Mouse (Mus musculus) skeletal muscle tissue, adult 2 months (tissue): ENCODE measurements around the gene Tmem132d.

Experiments
- DNase-seq: peaks from one replicate; pipeline ENCODE4 v3.0.0-alpha.2; 2012; ENCODE audit warnings: low read depth, low spot score

The Tmem132d gene

DNA sequence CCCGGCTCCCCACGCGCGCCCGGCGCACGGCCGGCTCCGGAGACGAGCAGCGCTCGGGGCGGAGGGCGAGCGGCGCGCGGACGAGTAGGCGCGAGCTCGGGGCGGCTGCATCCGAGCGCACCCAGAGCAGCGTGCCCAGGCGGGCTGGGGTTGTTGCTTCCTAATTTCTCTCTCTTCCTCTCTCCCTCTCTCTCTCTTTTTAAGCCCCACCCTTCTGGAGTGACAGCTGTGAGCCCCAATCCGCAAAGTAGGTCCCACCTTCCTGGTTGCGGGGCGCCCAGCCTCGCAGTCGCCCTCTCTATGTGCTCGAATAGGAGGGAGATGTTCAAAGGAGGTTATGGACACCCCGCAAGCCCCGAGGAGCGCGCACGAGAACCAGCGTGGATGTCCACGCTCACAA lies at the start of gene Tmem132d:
Gene Tmem132d, minus strand, starts transcription at position 162 of the 400 bp plus-strand sequence.
- DNase-seq, result no peak

DNA sequence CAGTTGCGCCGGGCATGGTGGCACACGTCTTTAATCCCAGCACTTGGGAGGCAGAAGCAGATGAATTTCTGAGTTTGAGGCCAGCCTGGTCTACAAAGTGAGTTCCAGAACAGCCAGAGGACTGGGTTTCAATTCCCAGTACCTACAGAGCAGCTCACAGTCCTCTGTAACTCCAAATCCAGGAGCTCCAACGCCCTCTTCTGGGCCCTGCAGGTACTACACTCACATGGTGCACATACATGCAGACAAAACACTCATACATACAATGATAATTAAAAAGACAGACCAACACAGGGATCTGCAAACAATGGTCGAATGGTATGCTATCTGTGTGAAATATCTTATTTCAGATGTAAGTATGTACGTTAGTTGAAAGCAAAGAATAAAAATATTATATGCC lies 47.9 kb upstream of the Tmem132d start:
- no peak for DNase-seq

DNA sequence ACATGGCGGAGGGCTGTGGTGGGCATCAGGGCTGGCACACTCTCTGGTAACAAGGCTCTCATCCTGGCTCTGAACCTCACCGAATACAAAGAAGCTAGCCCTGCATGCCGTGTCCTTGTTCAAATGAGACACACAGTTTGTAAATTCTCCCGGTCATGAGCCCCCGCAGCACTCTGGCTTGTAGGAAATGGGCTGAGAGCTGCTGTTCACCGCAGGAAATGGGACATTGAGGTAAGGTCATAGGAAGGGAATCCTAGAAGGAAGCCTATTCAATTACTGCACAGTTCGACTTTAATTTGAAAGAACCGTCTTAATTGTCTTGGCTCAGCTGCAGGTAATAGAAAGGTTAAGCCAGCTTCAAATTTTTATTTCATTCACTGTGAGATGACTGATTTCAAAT lies 42.5 kb upstream of the Tmem132d start:
- no peak for DNase-seq

DNA sequence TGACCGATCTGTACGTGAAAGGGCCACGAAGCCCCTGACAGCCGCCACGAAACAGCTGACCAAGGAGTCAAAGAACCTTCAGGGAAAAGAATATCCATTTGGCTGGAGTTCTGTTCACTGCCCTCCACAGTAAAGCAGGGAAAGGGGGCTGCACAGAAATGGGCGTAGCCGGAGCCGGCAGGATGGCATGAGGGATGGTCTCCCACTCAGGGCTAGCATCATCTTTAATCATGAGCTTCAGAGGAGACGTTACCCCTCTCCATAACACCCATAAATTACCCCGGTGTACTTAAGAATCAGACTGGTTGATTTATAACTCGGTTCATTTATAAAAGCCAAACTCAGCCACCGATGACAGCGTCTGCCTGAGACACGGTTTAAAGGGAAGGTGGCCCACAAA lies 36.9 kb upstream of the Tmem132d start:
- no peak for DNase-seq

DNA sequence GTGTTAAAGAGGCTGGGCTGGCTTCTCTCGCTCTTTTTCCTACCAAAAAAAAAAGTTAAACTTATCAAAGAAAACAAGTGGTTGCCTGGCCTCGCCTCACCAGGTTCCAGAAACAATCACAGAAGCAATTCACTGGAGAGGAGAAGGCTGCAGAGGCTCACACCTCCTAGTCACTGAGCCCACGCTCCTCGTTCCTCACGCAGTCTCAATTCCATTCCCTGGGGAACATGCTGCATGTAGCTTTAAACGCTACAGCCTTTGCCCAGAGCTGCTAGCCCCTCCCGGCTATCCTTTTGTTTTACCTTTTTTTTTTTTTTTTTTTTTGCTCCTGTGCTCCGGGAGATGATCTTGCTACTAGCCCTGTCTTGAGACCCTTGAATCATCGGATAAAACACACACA lies 31.6 kb upstream of the Tmem132d start:
- no peak for DNase-seq

DNA sequence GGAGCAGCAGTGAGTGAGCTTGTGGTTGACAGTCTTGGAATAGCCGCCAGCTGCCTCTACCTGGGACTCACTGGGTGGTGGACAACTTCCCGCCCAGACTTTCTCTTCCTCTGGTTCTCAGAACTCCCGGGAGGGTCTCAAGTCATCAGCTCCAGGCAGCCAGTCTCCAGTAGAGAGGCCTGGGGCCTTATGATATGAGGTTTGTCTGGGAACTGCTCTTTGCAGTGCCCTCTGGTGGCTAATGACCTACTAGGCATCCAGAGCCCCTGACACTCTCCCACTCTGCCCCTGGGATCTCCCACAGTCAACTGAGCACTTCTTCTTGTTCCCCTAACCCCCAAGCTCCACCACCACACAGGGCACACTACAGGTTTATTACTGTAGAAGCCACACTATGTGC lies 27.7 kb upstream of the Tmem132d start:
- no peak for DNase-seq

DNA sequence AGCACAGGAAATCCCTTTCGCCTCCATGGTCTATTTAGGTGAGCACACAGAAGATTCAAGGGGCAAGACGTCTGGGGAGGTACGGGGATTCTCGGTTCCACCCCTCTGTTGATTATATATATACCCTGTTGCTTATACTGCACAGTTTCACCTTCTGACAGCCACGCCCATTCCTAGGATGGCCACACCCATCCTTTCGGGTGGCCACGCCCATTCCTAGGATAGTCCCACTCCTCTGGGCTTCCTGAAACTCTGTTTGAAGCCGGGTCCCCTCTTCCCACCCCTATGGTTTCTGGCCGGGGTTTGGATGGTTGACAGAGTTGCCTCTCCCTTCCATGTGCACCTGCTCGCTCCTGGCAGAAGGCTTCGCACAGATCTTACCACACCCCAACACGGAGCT lies 22.9 kb upstream of the Tmem132d start:
- DNase-seq, result no peak

DNA sequence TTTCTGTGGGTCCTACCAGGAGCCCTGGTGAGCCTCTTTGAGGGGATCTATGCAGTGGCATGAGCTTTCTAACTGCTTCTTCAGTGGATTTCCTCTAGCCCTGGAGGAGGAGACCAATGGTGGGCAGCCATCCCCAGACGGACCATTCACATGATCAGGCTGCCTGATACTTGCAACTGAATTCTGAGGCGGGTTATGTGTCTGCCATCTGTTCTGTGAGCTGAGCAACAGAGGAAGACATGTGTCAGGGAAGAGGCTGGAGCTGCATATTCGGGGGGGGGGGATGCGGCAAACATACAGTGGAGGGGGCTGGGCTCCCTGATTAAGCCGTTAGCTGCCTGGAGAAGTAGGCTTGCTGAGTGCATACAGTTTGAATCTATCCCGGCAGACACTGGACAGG lies 19.3 kb upstream of the Tmem132d start:
- no peak for DNase-seq

DNA sequence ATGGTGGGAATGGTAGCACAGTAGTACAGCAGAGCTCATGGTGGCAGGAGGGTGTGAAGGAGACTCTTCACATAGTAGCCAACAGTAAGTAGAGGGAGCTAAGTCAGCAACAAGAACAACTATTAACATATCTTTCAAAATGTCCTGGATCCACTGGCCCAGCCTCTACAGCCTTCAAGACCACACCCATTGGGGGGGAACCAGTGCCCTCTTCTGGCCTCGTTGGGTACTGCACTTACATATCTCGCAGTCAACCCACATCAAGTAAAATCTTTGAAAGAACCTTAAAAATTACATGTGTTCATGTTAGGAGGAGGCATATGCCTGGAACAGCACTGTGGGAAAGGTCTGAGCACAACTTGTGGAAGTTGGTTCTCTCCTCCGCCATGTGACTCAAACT lies 17.9 kb upstream of the Tmem132d start:
- no peak for DNase-seq

DNA sequence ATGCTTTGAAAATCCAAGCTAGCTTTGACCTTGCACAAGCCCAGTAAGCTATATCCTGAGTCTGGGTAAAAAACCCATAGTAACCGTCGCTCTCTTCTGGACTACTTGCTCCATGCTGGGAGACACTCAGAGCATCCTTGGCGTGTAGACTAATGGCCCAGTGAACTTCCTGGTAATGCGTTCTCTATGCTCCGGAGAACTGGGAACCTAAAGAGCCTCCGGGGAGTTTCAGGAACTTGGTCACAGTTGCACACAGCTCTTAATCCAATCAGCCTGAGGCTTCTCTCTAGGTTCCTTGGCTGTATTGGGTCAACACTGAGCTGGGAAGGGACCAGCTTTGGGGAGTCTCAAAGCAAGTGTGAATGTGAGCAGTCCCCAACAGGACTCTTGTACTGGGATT lies 12.0 kb upstream of the Tmem132d start:
- no peak for DNase-seq

DNA sequence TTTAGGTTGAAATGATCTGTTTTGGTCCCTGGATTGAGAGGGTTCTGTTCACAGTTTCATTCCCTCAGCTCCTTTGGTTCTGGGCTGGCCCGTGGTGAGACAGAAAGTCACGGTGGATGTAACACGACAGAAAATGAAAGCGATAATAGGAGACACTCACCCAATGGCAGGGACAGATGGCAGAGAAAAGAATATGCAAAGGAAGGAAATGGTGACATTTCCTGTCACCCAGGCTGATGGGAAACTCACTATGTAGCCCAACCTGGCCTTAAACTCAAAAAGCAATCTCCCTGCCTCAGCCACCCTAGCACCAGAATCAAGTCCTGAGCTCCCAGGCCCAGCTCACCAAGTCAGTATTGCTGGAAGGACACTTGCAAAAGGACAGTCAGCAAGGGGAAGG lies 11.0 kb upstream of the Tmem132d start:
- no peak for DNase-seq

DNA sequence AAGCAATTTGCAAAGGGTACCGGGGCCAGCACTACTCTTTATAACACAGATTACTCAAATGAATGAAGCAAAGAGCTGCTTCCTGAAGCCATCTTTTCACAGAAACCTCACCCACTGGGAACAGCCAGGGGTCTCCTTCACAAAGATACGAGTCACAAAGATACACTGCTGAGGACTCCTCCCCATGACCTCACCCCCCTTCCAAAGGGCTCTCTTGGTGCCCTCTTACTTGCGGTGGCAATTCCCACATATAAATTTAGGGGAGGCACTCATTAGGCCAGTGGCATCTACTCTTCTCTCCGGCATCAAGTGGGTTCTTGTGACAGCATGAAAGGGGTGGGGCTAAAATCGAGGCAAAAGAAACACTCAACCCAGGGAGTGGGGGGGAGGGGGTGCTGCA lies 8.2 kb upstream of the Tmem132d start:
- no peak for DNase-seq

DNA sequence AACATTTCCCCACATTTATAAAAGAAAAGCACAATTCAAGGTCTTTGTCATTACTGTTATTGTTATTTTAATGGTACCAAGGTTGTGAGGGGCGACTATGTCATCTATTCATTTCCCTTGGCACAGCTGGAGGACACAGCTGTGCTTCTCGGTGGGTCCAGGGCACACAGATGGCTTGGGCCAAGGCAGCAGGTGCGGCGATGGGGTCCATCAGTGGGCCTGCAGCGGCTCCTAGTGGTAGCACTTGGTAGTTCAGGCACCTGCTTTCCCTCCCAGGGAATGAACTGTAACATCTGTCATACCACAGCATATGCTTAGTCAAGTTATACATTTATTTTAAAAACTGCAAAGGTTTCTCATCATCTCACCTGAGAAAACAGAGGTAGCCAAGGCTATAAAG lies 7.0 kb upstream of the Tmem132d start:
- no peak for DNase-seq

DNA sequence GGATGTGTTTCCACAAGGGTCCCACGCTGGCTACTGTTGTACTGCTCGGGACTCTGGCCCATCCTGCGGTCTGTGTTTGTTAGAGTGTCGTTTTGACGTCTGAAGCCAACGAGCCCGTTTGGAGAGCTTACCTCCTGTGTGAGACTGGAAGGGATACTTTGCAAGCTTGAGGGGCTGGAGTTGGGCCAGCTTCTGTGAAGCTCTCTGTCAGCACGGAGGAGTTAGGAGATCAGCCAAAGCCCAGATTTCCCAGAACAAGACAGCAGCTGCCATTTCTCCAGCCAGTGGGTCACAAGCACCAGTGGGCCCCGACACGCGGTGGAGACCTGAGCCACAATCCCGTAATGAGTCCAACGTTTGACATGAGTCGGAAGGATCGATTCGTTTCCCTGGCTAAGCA lies 5.2 kb upstream of the Tmem132d start:
- DNase-seq, result no peak

DNA sequence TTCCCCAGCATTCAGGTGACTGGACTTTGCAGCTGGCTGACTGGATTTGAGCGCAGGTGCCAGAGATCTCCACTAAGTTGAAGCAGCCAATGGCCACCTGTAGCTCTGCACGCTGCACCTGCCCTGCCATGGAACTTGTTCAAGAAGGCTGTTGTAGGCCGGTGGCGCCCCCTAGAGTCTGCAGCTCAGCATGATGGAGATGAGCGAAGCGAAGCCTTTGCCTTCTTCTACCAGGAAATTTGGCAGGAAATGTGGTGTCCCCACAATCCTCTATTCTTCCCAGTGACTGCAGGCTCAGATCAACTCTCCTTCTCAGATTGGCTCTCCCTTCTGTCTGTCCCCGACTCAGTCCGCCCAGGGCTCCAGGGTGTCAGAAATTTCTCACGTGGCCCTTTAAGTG lies 4.0 kb upstream of the Tmem132d start:
- no peak for DNase-seq

DNA sequence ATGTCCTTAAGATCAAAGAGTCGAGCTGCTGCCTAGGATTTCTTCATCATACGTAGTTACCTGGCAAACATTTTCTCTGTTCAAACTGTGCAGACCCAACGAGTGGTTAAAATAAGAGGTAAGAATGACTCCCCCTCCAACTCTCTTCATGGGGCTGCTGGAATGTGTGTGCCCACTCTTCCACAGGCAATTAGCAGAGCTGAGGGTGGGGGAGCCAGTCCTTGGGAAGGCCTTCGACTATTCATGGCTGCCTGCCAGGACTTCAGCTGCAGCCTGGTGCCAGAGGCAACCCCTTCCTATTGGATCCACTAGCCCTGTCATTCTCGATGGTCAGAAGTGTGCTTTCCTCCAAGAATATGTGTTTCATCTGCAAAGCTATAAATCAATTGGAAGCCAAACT lies 2.8 kb upstream of the Tmem132d start:
- no peak for DNase-seq

DNA sequence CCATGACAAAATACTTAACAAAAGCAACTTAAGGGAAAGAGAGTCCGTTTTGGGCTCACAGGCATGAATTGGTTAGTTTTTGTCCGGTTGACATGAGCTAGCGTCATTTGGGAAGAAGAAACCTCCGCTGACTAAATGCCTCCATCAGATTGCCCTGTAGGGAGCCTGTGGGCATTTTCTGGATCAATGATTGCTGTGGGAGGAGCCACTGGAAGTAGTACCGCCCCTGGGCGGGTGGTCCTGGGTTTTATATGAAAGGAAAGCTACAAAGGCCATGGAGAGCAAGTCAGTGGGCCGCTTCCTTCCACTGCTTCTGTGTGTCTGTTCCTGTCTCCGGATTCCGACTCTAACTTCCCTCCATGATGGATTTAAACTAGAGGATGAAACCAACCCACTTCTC lies 909 bp upstream of the Tmem132d start:
- no peak for DNase-seq

DNA sequence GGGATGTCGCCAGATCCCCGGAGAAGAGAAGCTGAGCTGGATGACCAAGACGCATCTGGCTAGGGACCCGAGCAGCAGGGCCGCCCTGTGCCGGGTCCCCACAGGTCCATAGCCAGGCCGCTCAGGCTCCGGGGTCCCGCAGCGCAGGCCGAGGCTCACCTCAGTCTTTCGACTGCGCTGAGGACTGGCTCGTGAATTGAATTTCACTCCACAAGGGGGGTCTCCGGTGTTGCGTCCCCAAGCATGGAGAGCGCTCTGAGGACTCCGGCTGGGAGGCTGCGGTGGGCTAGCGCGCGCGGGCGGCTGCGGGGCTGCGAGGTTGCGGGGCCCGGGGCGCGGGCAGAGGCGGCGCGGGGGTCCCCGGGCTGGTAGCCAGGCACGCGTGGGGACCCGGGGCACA lies 455 bp downstream of the Tmem132d start:
- no peak for DNase-seq

DNA sequence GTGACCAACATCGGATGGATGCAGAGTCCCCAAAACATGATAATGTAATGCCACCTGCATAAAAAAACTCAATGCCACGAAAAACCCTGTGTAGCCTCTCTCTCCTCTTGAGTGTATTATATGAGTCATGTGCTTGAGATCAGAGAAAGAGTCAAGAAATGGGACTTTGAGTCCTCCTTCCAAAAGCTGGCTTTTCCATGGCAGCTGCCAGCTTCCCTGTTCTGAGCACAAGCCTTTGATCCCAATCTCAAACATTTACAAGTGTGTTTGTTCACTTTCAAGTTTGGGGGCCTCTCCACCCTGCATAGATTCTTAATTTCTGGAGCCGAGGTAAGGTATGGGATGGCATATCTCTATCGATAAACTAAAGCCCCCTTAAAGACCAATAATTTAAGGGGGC lies 8.2 kb downstream of the Tmem132d start:
- DNase-seq, result no peak

DNA sequence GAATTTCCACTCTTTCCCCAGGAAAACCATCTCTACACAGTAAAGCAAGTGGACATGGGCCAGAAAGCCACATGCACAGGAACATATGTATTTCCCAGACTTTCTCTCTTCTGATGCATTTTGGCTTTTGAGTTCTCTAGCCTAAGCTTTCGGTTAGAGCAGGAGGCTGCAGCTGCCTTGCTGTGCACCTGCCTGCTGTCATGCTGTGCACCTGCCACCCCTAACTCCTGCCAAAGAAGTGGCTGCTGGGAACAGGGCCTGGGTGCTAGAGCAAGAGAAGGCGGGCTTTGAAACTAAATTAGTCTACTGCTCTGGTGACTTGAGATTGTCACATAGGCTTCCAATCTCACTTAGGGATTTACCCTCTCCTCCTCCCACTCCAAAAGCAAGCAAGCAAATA lies 8.7 kb downstream of the Tmem132d start:
- no peak for DNase-seq

DNA sequence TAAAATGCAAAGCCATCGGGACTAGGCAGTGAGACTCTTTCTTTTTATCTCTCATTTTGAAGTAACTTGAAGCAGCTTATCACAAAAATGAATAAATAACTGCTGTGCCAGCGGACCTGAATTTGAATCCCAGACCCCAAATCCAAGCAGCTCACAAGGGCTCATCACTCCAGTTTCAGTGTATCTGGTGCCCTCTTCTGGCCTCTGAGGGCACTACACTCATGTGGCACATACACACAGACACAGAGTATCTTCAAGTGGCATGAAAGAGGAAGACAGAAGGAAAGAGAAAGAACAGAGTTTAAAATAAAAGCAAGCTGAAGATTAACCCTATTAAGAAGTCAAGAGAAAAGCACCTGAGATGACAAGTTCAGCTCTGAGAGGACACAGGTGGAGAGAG lies 10.8 kb downstream of the Tmem132d start:
- DNase-seq, result no peak

DNA sequence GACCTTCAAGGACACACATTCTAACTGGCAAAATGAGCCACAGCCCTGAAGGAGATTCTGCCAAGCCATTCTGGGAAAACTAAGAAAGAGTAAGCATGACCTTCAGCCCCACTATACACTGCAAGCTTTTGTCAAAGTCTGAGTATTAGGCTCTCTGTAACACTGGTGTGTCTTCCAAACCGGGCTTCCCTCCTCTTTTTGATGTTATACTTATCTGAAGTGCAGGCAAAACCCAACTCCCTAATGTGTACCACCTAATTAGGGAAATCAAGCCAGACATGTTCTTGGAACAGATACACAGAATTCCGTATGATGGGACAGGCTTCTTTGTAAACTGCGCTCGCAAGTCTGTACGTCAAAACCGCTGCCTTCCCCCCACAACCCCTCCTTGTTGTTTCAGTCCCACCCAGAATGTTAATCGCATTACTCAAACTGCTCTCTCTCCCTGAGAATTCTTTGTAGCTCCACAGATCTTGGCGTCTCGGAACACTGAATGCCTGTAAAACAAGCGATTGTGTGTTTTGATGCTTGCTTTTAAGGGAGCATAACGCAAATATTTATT lies 14.6 kb downstream of the Tmem132d start:
- DNase-seq, result no peak

DNA sequence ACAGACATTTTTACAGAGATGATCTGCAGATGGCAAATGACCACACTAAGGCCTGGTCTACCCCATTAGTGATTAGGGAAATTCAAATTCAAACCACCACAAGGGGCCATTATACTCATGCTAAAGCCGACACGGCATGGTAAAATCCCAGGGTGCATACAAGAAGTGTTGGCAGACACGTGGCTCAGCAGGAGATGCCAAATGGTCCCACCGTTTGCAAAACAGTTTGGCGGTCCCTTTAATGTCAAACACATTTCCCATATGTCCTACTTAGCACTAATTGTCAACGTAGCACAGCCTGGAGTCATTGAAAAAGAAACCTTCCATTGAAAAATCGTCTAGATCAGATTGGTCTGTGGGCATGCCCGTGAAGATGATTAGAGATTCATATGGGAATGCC lies 18.8 kb downstream of the Tmem132d start:
- no peak for DNase-seq

DNA sequence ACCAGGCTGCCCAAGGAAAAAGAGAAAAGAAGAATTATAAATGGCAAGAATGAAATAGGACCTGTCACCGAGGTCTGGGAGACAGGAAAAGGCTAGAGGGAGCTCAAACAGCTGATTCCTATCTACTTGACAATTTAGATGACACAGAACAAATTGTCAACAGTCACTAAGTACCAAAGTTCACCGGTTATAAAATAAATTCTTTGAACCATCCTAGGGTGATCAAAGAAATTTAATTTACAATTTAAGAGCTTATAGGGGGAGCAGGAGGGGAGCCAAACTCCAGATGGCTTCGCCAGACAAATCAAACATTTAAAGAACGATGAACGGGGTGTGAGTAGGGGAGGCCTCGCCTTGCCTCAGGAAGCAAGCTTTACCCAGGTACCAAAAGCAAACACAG lies 20.6 kb downstream of the Tmem132d start:
- no peak for DNase-seq

DNA sequence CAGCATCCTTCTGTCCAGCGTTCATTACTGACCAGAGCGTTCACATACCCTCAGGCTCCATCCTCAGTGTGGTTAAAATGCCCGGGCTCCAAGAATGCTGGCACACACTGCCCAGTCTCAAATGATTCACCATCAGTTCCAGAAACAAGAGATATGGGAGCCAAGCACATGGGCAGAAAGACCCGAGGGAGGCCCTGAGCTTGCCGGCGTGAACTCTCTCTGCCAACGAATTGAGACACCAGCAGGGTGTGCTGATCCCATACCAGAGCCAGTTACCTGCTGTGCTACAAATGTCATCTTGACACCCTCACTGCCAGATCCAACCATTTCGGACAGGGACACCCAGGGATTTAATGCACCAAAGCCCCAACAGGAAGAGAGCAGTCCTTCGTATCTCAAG lies 25.3 kb downstream of the Tmem132d start:
- no peak for DNase-seq
